Mouse (Mus musculus) WW6 (cell line): ENCODE measurements around the gene Msh5.
"Not testable (repeated sequence)": the region's sequence is repeated elsewhere in the genome, so short reads cannot be mapped to it uniquely, and the experiment has no call there.

ENCODE experiments used
- DNase-seq: peaks from one replicate; pipeline ENCODE4 v3.0.0-alpha.2; 2013; ENCODE audit warnings: low read depth, low spot score

Gene Msh5

DNA sequence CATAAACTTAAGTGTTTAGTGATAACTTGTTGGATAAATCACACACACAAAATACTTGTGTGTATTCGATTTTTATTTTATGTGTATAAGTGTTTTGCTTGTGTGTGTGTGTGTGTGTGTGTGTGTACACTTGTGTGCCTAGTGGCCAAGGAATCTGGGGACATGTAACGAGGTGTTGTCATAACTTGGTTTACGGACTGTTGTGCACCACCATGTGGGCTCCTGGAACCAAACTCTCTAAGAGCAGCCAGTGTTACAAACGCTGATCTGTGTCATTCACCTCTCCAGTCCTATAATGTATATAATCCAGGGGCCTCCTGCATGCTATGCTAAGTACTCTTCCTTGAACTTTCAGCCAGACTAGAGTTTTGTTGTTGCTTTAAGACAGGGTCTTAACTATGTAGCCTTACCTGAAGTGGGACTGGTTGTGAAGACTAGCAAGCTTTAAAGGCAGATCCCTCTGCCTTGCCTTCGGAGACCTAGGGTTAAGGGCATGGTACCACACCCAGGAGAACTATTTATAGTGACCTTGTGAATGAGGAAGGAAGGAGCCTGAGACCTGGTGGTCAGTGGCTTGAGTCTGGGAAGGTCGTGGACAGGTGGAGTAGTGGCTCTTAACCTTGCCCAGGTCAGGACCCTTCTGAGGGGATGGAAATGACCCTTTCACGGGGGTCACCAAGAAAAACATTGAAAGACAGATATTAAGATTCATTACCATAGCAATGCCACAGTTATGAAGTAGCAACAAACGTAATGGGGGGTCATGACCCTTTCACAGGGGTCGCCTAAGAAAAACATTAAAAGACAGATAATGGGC lies 43.3 kb downstream of the Msh5 start:
- DNase-seq, result no peak

DNA sequence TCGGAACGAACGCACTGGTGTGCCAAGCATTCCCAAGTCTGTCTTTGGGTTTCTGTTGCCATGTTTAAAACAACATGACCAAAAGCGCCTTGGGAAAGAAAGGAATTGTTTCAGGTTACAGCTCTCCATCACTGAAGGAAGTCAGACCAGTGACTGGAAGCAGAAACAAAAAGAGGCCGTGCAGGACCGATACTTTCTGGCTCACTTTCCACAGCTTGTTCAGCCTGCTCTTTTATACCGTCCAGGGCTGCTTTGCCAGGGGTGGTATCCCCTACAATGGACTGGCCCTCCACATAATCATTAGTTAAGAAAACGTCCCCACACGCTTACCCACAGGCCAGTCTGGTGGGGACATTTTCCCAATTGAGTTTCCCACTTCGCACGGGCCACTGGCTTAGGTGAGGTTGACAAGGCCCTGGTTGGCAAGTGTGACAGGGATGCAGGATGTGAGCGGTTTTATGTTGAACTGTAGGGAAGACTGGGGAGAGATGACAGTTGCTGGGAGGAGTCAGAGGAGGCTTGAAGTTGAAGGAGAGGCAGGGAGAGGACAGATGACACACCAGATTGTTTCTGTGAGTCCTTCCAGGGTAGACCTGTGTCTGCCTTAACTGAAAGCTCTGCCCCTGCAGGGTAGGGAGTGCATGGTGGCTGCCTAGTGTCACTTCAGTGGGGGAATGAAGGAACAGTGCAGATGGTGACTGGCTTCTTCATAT lies 44.2 kb downstream of the Msh5 start:
- no peak for DNase-seq

DNA sequence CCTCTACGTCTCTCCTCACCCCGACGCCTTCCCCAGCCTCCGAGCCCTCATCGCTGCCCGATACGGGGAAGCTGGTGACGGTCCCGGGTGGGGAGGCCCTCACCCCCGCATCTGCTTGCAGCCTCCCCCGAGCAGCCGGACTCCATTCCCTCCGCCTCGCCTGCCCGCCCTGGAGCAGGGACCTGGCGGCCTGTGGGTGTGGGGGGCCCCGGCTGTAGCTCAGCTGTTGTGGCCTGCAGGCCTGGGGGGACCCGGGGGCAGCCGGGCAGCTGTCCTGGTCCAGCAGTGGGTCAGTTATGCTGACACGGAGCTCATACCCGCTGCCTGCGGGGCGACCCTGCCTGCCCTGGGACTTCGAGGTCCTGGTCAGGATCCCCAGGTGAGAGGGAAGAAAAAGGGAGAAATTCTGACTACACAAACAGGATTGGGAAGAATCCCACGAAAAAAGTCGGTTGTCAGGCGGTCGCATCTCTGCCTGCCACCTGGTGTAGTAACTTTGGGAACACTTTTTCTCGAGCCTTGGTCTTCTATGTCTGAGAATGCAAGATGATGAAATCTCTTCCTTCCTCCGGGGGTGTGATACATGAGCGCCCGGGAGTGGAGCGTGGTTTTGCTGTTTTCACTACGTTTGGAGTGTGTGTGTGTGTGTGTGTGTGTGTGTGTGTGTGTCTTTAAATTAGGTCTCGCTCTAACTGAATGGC lies 44.9 kb downstream of the Msh5 start:
- no peak for DNase-seq

DNA sequence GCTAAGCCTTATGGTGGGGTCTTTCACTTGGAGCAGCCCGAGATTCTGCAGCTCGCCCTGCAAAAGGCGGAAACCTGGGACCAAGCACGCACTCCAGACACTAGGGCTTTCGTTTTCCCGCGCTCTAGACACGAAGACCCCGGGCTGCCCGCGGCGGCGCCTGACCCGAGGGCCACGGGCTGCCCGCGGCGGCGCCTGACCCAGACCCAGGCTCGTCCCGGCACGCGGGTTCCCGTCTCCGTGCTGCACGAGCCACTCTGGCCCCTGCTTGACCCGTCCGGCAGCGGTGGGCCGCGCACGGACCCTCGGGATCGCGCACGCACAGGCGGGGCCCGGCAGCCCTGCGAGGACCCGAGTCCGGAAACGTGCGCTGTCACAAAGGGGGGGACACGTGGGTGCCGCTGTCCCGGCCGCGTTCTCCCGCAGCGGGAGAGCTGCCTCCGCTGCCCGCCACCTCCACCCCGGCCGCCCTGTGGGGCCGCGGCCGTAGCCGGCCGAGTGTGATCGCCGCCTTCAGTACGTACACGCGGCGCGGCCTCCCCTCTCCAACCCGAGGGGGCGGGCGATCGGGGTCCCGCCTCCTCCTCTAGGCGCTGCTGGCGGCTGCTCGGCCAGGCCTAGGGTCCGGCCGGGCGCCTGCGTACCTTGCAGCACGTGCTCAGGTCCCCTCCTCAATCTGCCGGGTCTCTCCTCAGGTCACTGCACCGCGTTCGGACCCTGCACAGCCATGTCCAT lies 45.7 kb downstream of the Msh5 start, which contains the start of gene Vars:
Vars (plus strand) TSS at position 271 of the 735 bp plus-strand sequence.
- DNase-seq, result peak; percentile 61

DNA sequence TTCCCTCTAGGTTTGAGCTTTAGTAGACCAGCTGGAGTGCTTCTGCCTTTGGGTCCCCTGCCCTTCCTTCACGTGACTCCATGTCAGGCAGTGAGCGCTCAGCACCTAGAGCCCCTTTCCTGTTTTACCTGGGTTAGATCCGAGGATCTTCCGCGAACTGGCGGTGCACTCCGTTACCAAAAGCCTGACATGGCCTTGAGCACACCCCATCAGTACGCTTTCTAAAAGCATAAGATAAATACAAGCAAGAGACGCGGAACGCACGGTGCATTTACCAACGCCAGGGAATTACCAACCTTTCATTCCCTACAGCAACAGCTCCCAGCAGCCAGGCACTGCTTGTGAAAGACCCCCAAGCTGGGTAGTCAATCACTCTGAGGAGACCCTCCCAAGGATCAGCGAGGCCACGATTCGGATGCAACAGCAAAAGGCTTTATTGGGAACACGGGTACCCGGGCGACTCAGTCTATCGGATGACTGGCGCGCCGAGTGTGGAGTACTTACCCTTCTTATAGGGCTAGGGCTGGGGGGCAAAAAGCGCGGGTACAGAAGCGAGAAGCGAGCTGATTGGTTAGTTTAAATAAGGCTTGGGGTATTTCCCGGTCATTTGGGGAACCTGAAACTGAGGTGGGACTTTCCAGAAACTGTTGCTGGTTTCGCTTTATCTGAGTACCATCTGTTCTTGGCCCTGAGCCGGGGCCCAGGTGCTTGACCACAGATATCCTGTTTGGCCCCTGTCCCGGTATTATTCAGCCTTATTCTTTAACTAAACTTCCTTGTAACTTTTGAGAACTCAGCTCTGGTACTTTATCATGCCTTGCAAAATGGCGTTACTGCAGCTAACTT lies 46.5 kb downstream of the Msh5 start:
- DNase-seq, result not testable (repeated sequence)

DNA sequence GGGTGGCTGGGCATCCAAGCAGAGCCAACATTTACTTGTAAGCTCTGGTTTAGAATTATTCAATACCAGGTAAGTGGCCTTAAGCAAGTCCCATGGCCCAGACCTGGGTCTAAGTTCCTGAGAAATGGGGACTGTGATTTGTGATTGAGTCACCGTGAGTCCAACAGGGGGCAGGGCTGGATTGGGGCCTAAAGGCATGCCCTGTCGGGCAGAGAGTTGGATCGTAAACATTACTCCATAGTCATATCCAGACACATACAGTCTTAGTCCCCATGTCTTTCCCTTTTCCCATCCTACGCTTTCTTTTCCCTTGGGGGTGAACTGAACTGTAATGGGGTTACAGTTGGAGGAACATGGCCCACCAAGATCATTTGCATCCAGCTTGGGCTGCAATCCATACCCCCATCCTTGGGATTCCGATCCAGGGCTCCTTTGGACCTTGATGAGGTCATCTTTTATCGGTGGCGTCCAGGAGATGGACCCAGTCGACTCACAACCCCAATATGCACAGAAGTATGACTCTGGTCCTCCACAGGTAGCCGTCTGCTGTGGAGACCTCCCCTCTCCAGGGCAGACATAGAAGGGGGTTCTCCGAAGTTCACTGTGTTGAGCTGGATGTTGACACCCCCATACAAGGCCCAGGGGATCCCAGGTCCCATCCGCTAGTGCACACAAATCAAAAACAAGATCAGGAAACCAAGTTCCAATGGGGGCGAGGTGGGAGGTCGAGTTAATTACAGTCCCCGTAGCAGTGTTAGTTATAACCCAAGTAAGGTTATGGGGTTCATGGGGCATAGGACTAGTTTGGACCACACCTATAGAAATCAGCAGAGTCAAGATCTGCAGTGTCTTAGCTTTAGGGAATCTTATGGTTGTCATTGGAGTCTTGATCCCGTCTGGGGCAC lies 47.8 kb downstream of the Msh5 start:
- no peak for DNase-seq

DNA sequence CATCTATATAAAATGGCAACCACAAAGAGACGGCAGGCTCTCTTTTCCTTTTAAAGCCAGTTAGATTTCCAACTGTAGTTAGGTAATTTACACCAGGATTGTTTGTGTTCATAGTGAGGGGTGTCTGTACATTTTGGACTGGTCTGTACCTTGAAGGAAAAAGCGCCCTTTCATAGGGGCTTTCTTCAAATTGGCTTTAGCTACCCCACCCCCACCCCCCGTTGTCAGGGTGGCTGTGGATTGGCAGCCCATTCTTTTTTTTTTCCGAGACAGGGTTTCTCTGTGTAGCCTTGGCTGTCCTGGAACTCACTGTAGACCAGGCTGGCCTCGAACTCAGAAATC lies 49.4 kb downstream of the Msh5 start:
- no peak for DNase-seq

DNA sequence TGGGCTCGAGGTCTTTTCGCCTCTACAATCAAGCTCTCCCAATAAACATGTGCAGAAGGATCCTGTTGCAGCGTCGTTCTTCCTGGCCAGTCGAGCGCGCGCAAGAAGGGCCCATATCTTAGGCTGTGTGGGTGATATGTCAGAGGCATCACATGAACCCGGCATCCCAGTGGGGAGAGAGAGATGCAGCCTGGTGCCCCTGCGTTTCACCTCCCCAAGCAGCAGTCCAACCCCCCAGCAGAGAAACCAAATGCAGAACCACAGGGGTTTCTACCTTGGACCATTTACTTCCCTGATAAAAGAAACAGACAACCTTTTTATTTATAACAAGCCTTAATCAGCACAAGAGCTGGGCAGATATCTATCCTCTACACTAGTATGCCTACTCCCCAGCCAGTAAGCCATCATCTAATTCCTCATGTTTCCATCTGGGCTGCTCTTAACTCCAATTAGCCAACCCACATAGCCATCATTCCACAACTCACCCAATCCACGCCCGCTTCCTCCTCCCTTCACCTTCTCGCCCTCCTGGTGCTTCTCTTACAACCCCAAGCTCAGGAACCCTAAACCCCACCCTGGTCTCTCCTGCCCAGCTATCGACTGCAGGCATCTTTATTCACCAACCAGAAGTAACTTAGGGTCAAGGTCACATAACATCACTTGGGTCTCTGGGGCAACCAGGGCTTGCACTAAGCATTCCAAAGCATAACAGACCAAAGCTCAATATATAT lies 50.0 kb downstream of the Msh5 start:
- DNase-seq, result no peak

DNA sequence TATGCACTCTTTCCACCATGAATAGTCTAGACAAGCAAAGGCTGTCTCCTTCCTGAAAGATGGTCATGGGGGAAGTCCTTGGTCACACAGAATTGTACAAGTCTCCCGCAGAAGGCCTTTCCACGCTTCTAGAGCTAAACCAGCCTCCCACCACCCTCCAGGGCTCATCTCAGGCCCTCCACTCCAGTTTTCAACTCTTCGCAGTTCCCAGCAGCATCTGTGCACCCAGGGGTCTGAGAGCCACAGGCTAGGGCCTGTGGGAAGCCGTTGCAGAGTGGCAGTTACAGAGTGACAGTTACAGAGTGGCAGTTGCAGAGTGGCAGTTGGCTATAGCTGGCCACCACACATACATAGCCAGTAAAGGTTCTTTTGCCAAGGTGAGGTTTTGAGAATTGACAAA lies 50.6 kb downstream of the Msh5 start:
- DNase-seq, result not testable (repeated sequence)

DNA sequence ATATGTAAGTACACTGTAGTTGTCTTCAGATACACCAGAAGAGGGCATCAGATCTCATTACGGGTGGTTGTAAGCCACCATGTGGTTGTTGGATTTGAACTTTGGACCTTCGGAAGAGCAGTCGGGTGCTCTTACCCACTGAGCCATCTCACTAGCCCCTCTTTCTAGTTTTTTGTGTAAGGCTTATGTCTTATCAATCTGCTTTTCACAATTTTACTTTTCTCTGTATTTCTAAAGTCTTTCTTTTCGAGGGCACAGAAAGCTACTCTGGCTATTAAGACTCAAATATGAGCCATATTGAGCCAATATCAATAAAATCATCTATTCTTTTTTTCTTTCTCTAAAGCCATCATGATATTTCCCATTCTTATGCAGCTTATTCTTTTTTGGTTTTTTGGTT lies 51.4 kb downstream of the Msh5 start:
- not testable (repeated sequence) for DNase-seq

DNA sequence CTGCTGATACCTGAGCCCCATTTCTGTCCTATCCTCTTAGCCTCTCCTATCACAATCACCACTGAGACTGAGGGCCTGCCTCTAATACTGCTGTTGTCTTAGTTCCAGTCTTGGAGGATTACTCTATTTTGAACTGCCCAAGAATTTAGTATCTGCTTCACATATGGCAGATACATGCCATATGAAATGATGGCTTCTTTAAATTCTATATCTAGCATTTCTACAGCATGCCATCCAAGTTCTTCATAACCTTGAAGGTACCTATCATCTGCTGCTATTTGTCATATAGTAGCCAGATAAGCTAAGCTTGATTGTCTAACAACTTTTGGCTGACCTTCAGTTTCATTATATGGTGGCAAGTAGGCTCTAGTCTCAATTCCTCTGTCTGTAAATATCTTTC lies 51.8 kb downstream of the Msh5 start:
- no peak for DNase-seq

DNA sequence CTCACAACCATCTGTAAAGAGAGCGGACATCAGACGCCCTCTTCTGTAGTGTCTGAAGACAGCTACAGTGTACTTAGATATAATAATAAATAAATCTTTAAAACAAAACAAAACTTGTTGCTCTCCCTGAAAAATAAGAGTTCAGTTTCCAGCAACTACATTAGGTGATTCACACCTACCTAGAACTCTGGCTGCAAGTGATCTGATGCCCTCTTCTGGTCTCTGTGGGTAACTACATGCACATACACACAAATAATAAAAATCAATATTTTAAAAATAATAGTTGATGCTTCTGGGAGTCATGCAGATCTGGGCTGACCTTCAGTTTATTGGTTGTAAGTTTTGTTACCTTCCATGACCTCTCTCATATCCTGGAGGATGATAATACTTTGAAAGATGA lies 62.3 kb downstream of the Msh5 start:
- no peak for DNase-seq

DNA sequence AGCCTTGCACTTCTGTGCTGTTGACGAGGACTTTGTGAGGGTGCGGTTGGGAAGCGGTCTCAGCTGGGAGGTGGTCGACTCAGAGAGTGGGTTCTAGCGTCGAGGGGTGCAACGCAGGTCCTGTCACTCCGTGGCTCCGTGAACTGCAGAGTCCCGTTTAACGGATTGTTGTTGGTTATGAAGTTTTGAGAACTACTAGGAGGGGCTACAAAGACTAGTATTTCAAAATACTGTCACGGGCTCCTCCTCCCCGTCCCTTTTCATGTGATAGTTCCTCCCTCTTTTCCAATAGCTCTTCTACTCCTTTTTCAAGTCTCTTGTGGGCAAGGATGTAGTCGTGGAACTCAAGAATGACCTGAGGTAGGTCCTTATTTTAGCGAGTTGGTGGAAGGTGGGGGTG lies 64.2 kb downstream of the Msh5 start:
- no peak for DNase-seq

DNA sequence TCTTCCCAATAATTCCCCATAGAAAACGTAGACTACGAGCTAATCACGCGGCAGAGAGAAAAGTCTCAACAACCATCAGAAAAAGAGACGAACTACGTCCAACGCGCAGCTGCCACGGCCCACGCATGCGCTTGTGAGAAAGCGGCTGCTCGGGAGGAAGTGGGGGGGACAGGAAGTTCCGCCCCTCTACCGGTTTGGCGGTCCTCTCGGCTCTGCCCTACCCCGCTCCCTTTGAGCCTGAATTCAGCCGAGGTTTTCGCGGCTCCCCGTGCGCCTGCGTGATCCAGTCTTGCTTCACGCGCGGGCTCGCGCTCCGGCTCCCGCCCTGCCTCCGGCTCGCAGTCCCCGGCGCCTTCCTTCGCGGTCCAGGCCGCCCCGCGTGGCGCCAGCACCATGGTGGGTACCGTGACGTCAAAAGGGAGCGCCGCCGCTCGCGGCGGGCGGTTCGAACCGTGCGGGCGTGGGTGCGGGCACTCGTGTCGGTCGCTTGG lies 64.8 kb downstream of the Msh5 start, which contains the start of gene Lsm2:
Lsm2 (plus strand) TSS at position 173 of the 491 bp plus-strand sequence.
- DNase-seq, result peak; percentile 80

DNA sequence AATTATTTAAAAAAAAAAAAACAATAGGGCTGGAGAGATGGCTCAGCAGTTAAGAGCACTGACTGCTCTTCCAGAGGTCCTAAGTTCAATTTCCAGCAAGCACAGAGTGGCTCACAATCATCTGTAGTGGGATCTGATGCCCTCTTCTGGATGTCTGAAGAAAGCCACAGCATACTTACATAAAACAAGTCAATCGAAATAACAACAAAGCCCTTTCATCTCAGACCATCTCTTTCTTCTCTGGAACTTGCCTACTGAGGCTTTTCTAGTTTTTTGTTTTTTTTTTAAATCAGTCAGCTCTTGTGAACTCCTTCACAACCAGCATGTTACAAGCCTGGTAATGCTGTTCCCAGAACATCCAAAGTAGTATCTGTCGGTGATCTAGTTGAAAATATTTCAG lies 65.9 kb downstream of the Msh5 start:
- DNase-seq, result no peak

DNA sequence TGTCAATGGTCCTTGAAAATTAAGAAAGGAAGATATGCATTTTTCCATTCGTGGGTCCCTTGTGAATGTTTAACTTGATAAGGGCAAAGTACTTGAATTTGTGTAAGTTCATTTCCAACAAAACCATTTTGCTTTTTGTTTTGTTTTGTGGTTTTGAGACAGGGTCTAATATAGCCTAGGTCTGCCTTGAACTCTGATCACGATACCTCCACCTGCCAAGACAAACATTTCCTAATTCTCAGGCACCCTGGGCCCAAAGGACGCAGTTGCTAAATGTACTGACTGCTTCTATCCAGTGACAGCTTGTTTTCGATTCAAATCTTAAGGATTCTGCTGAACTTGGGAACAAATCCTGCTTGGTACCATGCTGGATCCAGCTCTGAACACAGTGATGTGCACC lies 66.9 kb downstream of the Msh5 start:
- no peak for DNase-seq
